12 mouse cellular contexts compared by ENCODE assay signal in the genomic region with DNA sequence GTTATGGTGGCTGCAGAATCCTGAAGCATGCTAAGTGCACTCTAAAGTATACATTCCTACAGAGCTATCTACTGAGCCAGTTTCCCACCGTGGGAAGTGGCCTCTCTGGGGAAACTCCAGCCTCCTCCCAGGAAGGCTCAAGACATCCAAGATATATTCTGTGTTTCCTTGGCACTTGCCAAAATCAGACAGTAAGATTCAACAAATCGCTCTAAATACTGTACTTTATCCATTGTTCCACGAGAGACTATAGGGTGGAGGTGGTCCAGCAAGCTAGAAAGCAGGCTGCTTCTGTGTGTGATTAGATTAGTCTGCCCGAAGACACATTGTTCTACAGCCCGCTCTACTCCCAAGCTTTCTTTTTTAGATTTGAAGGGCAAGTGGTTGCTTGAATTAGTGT.
A peak's percentile ranks its signal among the peaks of the same experiment; 100 is the strongest.
DNase-seq lines count a peak whose midpoint lies in the region; ATAC-seq and TF ChIP-seq lines count a peak whose summit lies in the region.
"Had no signal": no experiment of that assay in that cellular context is flagged by ENCODE, and none has a peak within 500 bp of the region (broad histone marks: within the 10 kb centered on the region; RNA-seq: fewer than 3 reads in every experiment).

No protein-coding gene starts in this region.

- H3K4me2 ChIP-seq in kidney, embryonic 14.5 days (replicated peaks; ENCODE audit: low read depth, low read length) = no peak overlapping the region
- H3K4me2 ChIP-seq in embryonic facial prominence, embryonic 15.5 days (replicated peaks) = no peak overlapping the region
- no peak overlapping the region for H3K4me2 ChIP-seq in lung, postnatal 0 days (replicated peaks; ENCODE audit: low read depth, low read length)

- TF ChIP-seq CTCF in lung, postnatal 0 days (IDR thresholded peaks at IDR 0.05) = no peak

- no peak overlapping the region for H3K9ac ChIP-seq in kidney, embryonic 14.5 days (ENCODE audit: low read depth, low read length)
- H3K9ac ChIP-seq in embryonic facial prominence, embryonic 15.5 days = no peak overlapping the region
- no peak overlapping the region for H3K9ac ChIP-seq in lung, postnatal 0 days (replicated peaks; ENCODE audit: low read depth)
- H3K9ac ChIP-seq: liver, postnatal 0 days had no signal

- peak; percentile 73 for TF ChIP-seq EP300 in lung, postnatal 0 days (IDR thresholded peaks at IDR 0.05)

- no peaks in the 10 kb centered on the region for H3K27me3 ChIP-seq in kidney, embryonic 14.5 days (ENCODE audit: control insufficient read depth, insufficient read depth, low read length)
- H3K27me3 ChIP-seq in embryonic facial prominence, embryonic 15.5 days = no peaks in the 10 kb centered on the region
- no peaks in the 10 kb centered on the region for H3K27me3 ChIP-seq in lung, postnatal 0 days (replicated peaks; ENCODE audit: insufficient read depth, low read length)

- peak; percentile 41; the same call in 1 of the 2 replicates for ATAC-seq in frontal cortex, adult (ENCODE audit: low TSS enrichment)
- ATAC-seq in kidney, embryonic 14.5 days (ENCODE audit: low FRiP score, low TSS enrichment) = no peak
- ATAC-seq in embryonic facial prominence, embryonic 15.5 days (ENCODE audit: insufficient number of reproducible peaks, low FRiP score, low TSS enrichment, low read depth) = no peak
- ATAC-seq in lung, postnatal 0 days = peak; percentile 84
- ATAC-seq: liver, postnatal 0 days had no signal

- no peak overlapping the region for H3K4me3 ChIP-seq in kidney, embryonic 14.5 days (ENCODE audit: low read length)
- H3K4me3 ChIP-seq in embryonic facial prominence, embryonic 15.5 days (replicated peaks) = no peak overlapping the region
- H3K4me3 ChIP-seq in lung, postnatal 0 days (ENCODE audit: low read depth, low read length) = no peak overlapping the region

- H3K4me1 ChIP-seq in kidney, embryonic 14.5 days (ENCODE audit: control insufficient read depth, insufficient read depth, low read length) = no peaks in the 10 kb centered on the region
- H3K4me1 ChIP-seq in embryonic facial prominence, embryonic 15.5 days = peaks cover 27% of the 10 kb centered on the region
- 0 out of 2 replicates have a peak, but pooled peaks cover 6% of the 10 kb centered on the region for H3K4me1 ChIP-seq in lung, postnatal 0 days (ENCODE audit: insufficient read depth, low read depth, low read length)

- H3K36me3 ChIP-seq in kidney, embryonic 14.5 days (ENCODE audit: control insufficient read depth, insufficient read depth, low read length) = no peaks in the 10 kb centered on the region
- no peaks in the 10 kb centered on the region for H3K36me3 ChIP-seq in embryonic facial prominence, embryonic 15.5 days
- no peaks in the 10 kb centered on the region for H3K36me3 ChIP-seq in lung, postnatal 0 days (ENCODE audit: insufficient read depth, low read length)

- peak overlapping the region; percentile 38; the same call in 1 of the 2 replicates for H3K27ac ChIP-seq in kidney, embryonic 14.5 days (ENCODE audit: low read depth, low read length)
- peak overlapping the region; percentile 35; the same call in 1 of the 2 replicates for H3K27ac ChIP-seq in embryonic facial prominence, embryonic 15.5 days (replicated peaks)
- 0 out of 2 replicates have a peak overlapping the region, but pooled peaks have one; percentile 48 for H3K27ac ChIP-seq in lung, postnatal 0 days (ENCODE audit: low read length)

- no peak for DNase-seq in frontal cortex, postnatal 36 days (ENCODE audit: low spot score in 2 of 2)
- DNase-seq in kidney, postnatal 25 days = no peak
- peak; percentile 48 for DNase-seq in lung, postnatal 0 days (ENCODE audit: low spot score)
- DNase-seq in gastrocnemius, postnatal 10 days = no peak
- DNase-seq in ovary, postnatal 14 days (ENCODE audit: low spot score) = no peak
- DNase-seq: adrenal gland, postnatal 14 days; liver, postnatal 0 days; right cerebral cortex, postnatal 25 days; thymus, postnatal 36 days had no signal

- 63% methylated on average over 5 of the region's 5 CpGs for WGBS in kidney, embryonic 14.5 days
- WGBS in embryonic facial prominence, embryonic 15.5 days = 44% methylated on average over 5 of the region's 5 CpGs
- 27% methylated on average over 5 of the region's 5 CpGs for WGBS in lung, postnatal 0 days

- no peaks in the 10 kb centered on the region for H3K9me3 ChIP-seq in kidney, embryonic 14.5 days (ENCODE audit: control insufficient read depth, low read length)
- no peaks in the 10 kb centered on the region for H3K9me3 ChIP-seq in embryonic facial prominence, embryonic 15.5 days (replicated peaks)
- no peaks in the 10 kb centered on the region for H3K9me3 ChIP-seq in lung, postnatal 0 days (ENCODE audit: low read length)

Comparison
In these comparisons a context has a peak if more than half of its experiments do, and no peak if none do; other contexts are left out.
1. ATAC-seq: peak in frontal cortex, adult (single experiment) and lung, postnatal 0 days (single experiment); none in kidney, embryonic 14.5 days (single experiment) and embryonic facial prominence, embryonic 15.5 days (single experiment).
2. Peak in every context shown above with its lines, with median percentiles within 50 percentile points of each other: H3K27ac ChIP-seq.